Mouse (Mus musculus) myocyte (in vitro differentiated cells): Measurements from ENCODE around the gene Coro2b.

ENCODE experiments used
- E2F4 ChIP-seq: IDR thresholded peaks from one replicate; pipeline ENCODE4 v1.6.1; 2011; ENCODE audit warnings: mild to moderate bottlenecking, control low read depth, moderate library complexity; ENCODE audit not compliant: insufficient read depth
- MAX ChIP-seq: IDR thresholded peaks from one replicate; pipeline ENCODE4 v1.6.1; 2011; ENCODE audit warnings: low read depth, mild to moderate bottlenecking, control low read depth
- MYOD1 ChIP-seq, 3 experiments: IDR thresholded peaks; one replicate each; pipeline ENCODE4 v1.6.1; 2011; ENCODE audit warnings: control low read depth in 2 of 3, low read depth in 2 of 3, mild to moderate bottlenecking in 2 of 3, moderate library complexity in 1 of 3; ENCODE audit not compliant: insufficient read length in 2 of 3, control insufficient read depth in 1 of 3
- MYOG ChIP-seq, 3 experiments: IDR thresholded peaks; one replicate each; pipeline ENCODE4 v1.6.1; 2011; ENCODE audit warnings: control low read depth in 2 of 3, low read depth in 2 of 3, mild to moderate bottlenecking in 2 of 3; ENCODE audit not compliant: insufficient read length in 2 of 3, control insufficient read depth in 1 of 3, insufficient read depth in 1 of 3
- POLR2A ChIP-seq: IDR thresholded peaks from one replicate; pipeline ENCODE4 v1.6.1; 2011; ENCODE audit warnings: low read depth, mild to moderate bottlenecking, control low read depth, moderate library complexity; ENCODE audit not compliant: insufficient read length
- POLR2AphosphoS2 ChIP-seq: IDR thresholded peaks from one replicate; pipeline ENCODE4 v1.6.1; 2011; ENCODE audit warnings: low read depth, control low read depth; ENCODE audit not compliant: insufficient read length
- SRF ChIP-seq: IDR thresholded peaks from one replicate; pipeline ENCODE4 v1.6.1; 2011; ENCODE audit warnings: low read depth; ENCODE audit not compliant: control insufficient read depth, insufficient read length
- TCF12 ChIP-seq: IDR thresholded peaks from one replicate; pipeline ENCODE4 v1.6.1; 2011; ENCODE audit warnings: mild to moderate bottlenecking, control low read depth; ENCODE audit not compliant: poor library complexity, insufficient read depth, severe bottlenecking
- USF1 ChIP-seq: IDR thresholded peaks from one replicate; pipeline ENCODE4 v1.6.1; 2011; ENCODE audit warnings: low read depth, mild to moderate bottlenecking, control low read depth, moderate library complexity

DNA sequence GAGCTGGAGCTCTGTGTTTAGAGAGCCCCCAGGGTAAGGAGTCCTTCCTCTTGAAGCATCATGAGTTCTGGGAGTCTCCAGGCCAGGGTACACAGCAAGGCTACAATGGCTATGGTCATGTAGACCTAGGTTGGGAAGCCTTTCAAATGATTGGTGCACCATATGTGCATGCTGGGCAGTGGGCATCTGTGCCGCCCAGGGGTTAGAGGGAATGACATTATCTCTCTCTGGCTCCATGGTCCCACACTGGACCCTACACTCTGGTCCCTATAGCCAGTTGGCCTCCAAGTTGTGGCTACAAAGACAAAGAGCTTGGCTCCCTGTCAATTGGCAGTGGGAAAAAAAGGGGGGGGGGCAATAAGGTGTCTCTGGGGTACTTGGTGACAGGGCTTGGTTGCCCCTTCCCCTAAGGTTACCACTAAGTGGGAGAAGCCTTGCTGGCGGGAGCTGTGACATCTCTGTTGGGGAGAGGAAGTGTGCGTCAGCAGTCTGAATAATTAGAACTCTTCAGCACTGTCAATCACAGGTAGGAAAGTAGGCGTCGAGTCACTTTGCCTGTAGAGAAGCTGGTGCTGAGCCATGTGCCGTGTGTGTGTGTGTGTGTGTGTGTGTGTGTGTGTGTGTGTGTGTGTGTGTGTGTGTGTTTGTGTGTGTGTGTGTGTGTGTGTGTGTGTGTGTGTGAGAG, 44.4 kb downstream of the Coro2b start:
- TF ChIP-seq POLR2A (no peak), E2F4 (no peak), MYOD1 (IDR thresholded peaks at IDR 0.05; ENCODE audit: control insufficient read depth in 1 of 3, insufficient read length in 2 of 3, low read depth in 2 of 3) (no peak), POLR2AphosphoS2 (no peak), SRF (no peak), MAX (no peak), USF1 (no peak), TCF12 (no peak), MYOG (IDR thresholded peaks at IDR 0.05; ENCODE audit: control insufficient read depth in 1 of 3, insufficient read depth in 1 of 3, insufficient read length in 2 of 3, low read depth in 2 of 3) (no peak)
